Mouse (Mus musculus): ENCODE data around the gene Gipr. TPM values are rescaled to one million over a fixed set of nuclear protein-coding genes. Genes with fewer than 3 reads are reported as not detected.
A peak's percentile ranks its signal among the peaks of the same experiment; 100 is the strongest.

Gipr gene
- polyA plus RNA-seq, 1 experiment from 2014 or later: 2.2 TPM

GRCm38 (mm10) chr7:19175708-19176515, 10.0 kb upstream of the Gipr start, which contains the start of gene Eml2:
Gene Eml2 (plus strand): TSS chr7:19176421.
- H3K27me3 ChIP-seq (replicated peaks; ENCODE audit: control insufficient read depth, insufficient read depth, low read length): peaks cover 55% of the 10 kb centered on the region
- DNase-seq (ENCODE audit: low spot score): peak; percentile 56
- peak within 1 kb of the TSS; percentile 38 for H3K4me2 ChIP-seq (ENCODE audit: low read length)
- H3K4me1 ChIP-seq (replicated peaks; ENCODE audit: control insufficient read depth, insufficient read depth, low read length): peaks cover 18% of the 10 kb centered on the region
- WGBS: 2% methylated on average over 30 of the region's 30 CpGs
- no peaks in the 10 kb centered on the region for H3K36me3 ChIP-seq (ENCODE audit: control insufficient read depth, insufficient read depth, low read length)
- H3K9me3 ChIP-seq (ENCODE audit: control insufficient read depth, low read length): 0 out of 2 replicates have a peak, but pooled peaks cover 4% of the 10 kb centered on the region
- peak; percentile 63; the same call in 1 of the 2 replicates for ATAC-seq (replicated peaks; ENCODE audit: low FRiP score, low TSS enrichment, low read depth)
- H3K27ac ChIP-seq (ENCODE audit: low read depth): no peak within 1 kb of the TSS
- peak within 1 kb of the TSS; percentile 18 for H3K4me3 ChIP-seq (ENCODE audit: low read depth, low read length)
- H3K9ac ChIP-seq (ENCODE audit: low read length): no peak within 1 kb of the TSS

DNA sequence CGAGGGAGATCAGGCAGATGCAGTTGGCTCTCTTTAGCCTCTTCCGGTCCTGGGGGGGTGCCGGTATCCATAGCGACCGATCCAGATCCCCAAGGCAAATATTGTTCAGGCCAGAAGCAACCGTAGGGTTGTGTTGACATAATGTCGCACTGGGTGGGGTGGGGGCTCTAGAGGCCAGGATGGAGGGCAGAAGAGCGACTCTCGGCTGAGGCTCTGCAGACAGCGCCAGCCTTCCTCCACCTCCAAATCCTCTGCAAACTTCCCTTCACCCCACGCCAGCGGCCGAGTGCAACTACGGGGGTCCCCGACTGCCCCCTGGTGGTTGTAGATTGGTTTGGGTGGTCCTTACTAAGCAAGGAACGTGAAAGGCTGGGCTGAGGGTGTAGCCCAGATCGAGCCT, 6.9 kb upstream of the Gipr start:
- peak overlapping the region; percentile 50 for H3K4me2 ChIP-seq (ENCODE audit: low read length)
- peak overlapping the region; percentile 33; the same call in 1 of the 2 replicates for H3K27ac ChIP-seq (ENCODE audit: low read depth)
- no peak overlapping the region for H3K9ac ChIP-seq (ENCODE audit: low read length)
- ATAC-seq (replicated peaks; ENCODE audit: low FRiP score, low TSS enrichment, low read depth) (peak; percentile 61), DNase-seq (ENCODE audit: low spot score) (peak; percentile 94)
- no peaks in the 10 kb centered on the region for H3K36me3 ChIP-seq (ENCODE audit: control insufficient read depth, insufficient read depth, low read length)
- H3K27me3 ChIP-seq (replicated peaks; ENCODE audit: control insufficient read depth, insufficient read depth, low read length): peaks cover 27% of the 10 kb centered on the region
- peak overlapping the region; percentile 27 for H3K4me3 ChIP-seq (ENCODE audit: low read depth, low read length)
- WGBS: 1% methylated on average over 17 of the region's 17 CpGs
- peaks cover 25% of the 10 kb centered on the region; the same call in 1 of the 2 replicates for H3K4me1 ChIP-seq (replicated peaks; ENCODE audit: control insufficient read depth, insufficient read depth, low read length)
- no peaks in the 10 kb centered on the region for H3K9me3 ChIP-seq (ENCODE audit: control insufficient read depth, low read length)

DNA sequence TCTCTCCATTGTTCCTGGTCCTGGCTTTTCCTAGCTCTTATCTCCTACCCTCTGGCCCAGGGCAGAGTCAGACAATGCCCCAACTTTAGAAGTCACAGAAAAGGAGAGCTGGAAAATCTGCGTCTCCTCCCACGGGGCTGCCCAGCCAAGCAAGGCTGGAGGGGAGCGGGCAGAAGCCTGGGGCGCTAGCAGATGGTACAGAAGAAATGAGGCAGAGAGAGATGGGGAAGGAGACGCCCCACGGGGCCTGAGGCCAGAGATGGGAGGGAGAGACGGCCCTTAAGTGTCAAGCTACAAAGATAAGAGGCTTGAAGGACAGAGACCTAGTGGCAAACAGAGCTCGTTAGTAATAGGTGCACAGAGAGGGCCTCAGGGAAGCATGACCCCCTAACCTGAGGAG, 5.9 kb upstream of the Gipr start:
- Histone ChIP-seq H3K27me3 (replicated peaks; ENCODE audit: control insufficient read depth, insufficient read depth, low read length) (peaks cover 17% of the 10 kb centered on the region), H3K4me2 (ENCODE audit: low read length) (no peak overlapping the region), H3K36me3 (ENCODE audit: control insufficient read depth, insufficient read depth, low read length) (no peaks in the 10 kb centered on the region), H3K4me1 (replicated peaks; ENCODE audit: control insufficient read depth, insufficient read depth, low read length) (peaks cover 25% of the 10 kb centered on the region; the same call in 1 of the 2 replicates), H3K4me3 (ENCODE audit: low read depth, low read length) (no peak overlapping the region), H3K9me3 (ENCODE audit: control insufficient read depth, low read length) (no peaks in the 10 kb centered on the region), H3K9ac (ENCODE audit: low read length) (no peak overlapping the region), H3K27ac (ENCODE audit: low read depth) (no peak overlapping the region)
- DNase-seq (ENCODE audit: low spot score): no peak
- 56% methylated on average over 8 of the region's 8 CpGs for WGBS
- no peak for ATAC-seq (replicated peaks; ENCODE audit: low FRiP score, low TSS enrichment, low read depth)

GRCm38 (mm10) chr7:19170142-19170541, 4.2 kb upstream of the Gipr start:
- Histone ChIP-seq H3K4me2 (ENCODE audit: low read length) (no peak overlapping the region), H3K27ac (ENCODE audit: low read depth) (peak overlapping the region; percentile 59), H3K27me3 (replicated peaks; ENCODE audit: control insufficient read depth, insufficient read depth, low read length) (peaks cover 1% of the 10 kb centered on the region; the same call in 1 of the 2 replicates), H3K4me1 (replicated peaks; ENCODE audit: control insufficient read depth, insufficient read depth, low read length) (peaks cover 23% of the 10 kb centered on the region; the same call in 1 of the 2 replicates), H3K9me3 (ENCODE audit: control insufficient read depth, low read length) (no peaks in the 10 kb centered on the region), H3K4me3 (ENCODE audit: low read depth, low read length) (no peak overlapping the region), H3K36me3 (ENCODE audit: control insufficient read depth, insufficient read depth, low read length) (no peaks in the 10 kb centered on the region), H3K9ac (ENCODE audit: low read length) (no peak overlapping the region)
- DNase-seq (ENCODE audit: low spot score) (no peak), ATAC-seq (replicated peaks; ENCODE audit: low FRiP score, low TSS enrichment, low read depth) (peak; percentile 43; the same call in 1 of the 2 replicates)
- WGBS: 44% methylated on average over 8 of the region's 8 CpGs

- no peaks in the 10 kb centered on the region for H3K9me3 ChIP-seq (ENCODE audit: control insufficient read depth, low read length)
- peaks cover 29% of the 10 kb centered on the region for H3K4me1 ChIP-seq (replicated peaks; ENCODE audit: control insufficient read depth, insufficient read depth, low read length)
- DNase-seq (ENCODE audit: low spot score): no peak
- no peak overlapping the region for H3K9ac ChIP-seq (ENCODE audit: low read length)
- no peaks in the 10 kb centered on the region for H3K36me3 ChIP-seq (ENCODE audit: control insufficient read depth, insufficient read depth, low read length)
- ATAC-seq (replicated peaks; ENCODE audit: low FRiP score, low TSS enrichment, low read depth): no peak
- WGBS: 59% methylated on average over 10 of the region's 10 CpGs
- no peak overlapping the region for H3K4me3 ChIP-seq (ENCODE audit: low read depth, low read length)
- peak overlapping the region; percentile 59 for H3K27ac ChIP-seq (ENCODE audit: low read depth)
- peaks cover 8% of the 10 kb centered on the region; the same call in 1 of the 2 replicates for H3K27me3 ChIP-seq (replicated peaks; ENCODE audit: control insufficient read depth, insufficient read depth, low read length)
- H3K4me2 ChIP-seq (ENCODE audit: low read length): no peak overlapping the region
Observed at GRCm38 (mm10) chr7:19169506-19169905, 3.6 kb upstream of the Gipr start.

- no peak overlapping the region for H3K9ac ChIP-seq (ENCODE audit: low read length)
- peaks cover 22% of the 10 kb centered on the region for H3K4me1 ChIP-seq (replicated peaks; ENCODE audit: control insufficient read depth, insufficient read depth, low read length)
- no peak for DNase-seq (ENCODE audit: low spot score)
- no peak overlapping the region for H3K4me3 ChIP-seq (ENCODE audit: low read depth, low read length)
- ATAC-seq (replicated peaks; ENCODE audit: low FRiP score, low TSS enrichment, low read depth): no peak
- H3K4me2 ChIP-seq (ENCODE audit: low read length): no peak overlapping the region
- peaks cover 8% of the 10 kb centered on the region; the same call in 1 of the 2 replicates for H3K27me3 ChIP-seq (replicated peaks; ENCODE audit: control insufficient read depth, insufficient read depth, low read length)
- H3K36me3 ChIP-seq (ENCODE audit: control insufficient read depth, insufficient read depth, low read length): no peaks in the 10 kb centered on the region
- no peak overlapping the region for H3K27ac ChIP-seq (ENCODE audit: low read depth)
- 89% methylated on average over 3 of the region's 3 CpGs for WGBS
- no peaks in the 10 kb centered on the region for H3K9me3 ChIP-seq (ENCODE audit: control insufficient read depth, low read length)
Observed at GRCm38 (mm10) chr7:19166990-19167389, 1.1 kb upstream of the Gipr start.

GRCm38 (mm10) chr7:19164978-19165377, 949 bp downstream of the Gipr start:
- no peak for DNase-seq (ENCODE audit: low spot score)
- H3K9ac ChIP-seq (ENCODE audit: low read length): no peak overlapping the region
- peak overlapping the region; percentile 33 for H3K4me2 ChIP-seq (ENCODE audit: low read length)
- H3K36me3 ChIP-seq (ENCODE audit: control insufficient read depth, insufficient read depth, low read length): no peaks in the 10 kb centered on the region
- peak; percentile 48 for ATAC-seq (replicated peaks; ENCODE audit: low FRiP score, low TSS enrichment, low read depth)
- H3K4me3 ChIP-seq (ENCODE audit: low read depth, low read length): no peak overlapping the region
- no peak overlapping the region for H3K27ac ChIP-seq (ENCODE audit: low read depth)
- 3% methylated on average over 13 of the region's 13 CpGs for WGBS
- H3K27me3 ChIP-seq (replicated peaks; ENCODE audit: control insufficient read depth, insufficient read depth, low read length): peaks cover 10% of the 10 kb centered on the region
- no peaks in the 10 kb centered on the region for H3K9me3 ChIP-seq (ENCODE audit: control insufficient read depth, low read length)
- H3K4me1 ChIP-seq (replicated peaks; ENCODE audit: control insufficient read depth, insufficient read depth, low read length): peaks cover 22% of the 10 kb centered on the region

- Histone ChIP-seq H3K4me1 (replicated peaks; ENCODE audit: control insufficient read depth, insufficient read depth, low read length) (peaks cover 22% of the 10 kb centered on the region), H3K4me3 (ENCODE audit: low read depth, low read length) (no peak overlapping the region), H3K27me3 (replicated peaks; ENCODE audit: control insufficient read depth, insufficient read depth, low read length) (peaks cover 18% of the 10 kb centered on the region), H3K36me3 (ENCODE audit: control insufficient read depth, insufficient read depth, low read length) (no peaks in the 10 kb centered on the region), H3K27ac (ENCODE audit: low read depth) (no peak overlapping the region), H3K9me3 (ENCODE audit: control insufficient read depth, low read length) (no peaks in the 10 kb centered on the region), H3K4me2 (ENCODE audit: low read length) (peak overlapping the region; percentile 33), H3K9ac (ENCODE audit: low read length) (no peak overlapping the region)
- DNase-seq (ENCODE audit: low spot score): no peak
- ATAC-seq (replicated peaks; ENCODE audit: low FRiP score, low TSS enrichment, low read depth): peak; percentile 58
- 1% methylated on average over 6 of the region's 6 CpGs for WGBS
Observed at GRCm38 (mm10) chr7:19164189-19164588, 1.7 kb downstream of the Gipr start.

Data from intestine, embryonic 14.5 days (tissue).